Mouse (Mus musculus): ENCODE results near the gene Ptprr. TPM values are rescaled to one million over a fixed set of nuclear protein-coding genes. Genes with fewer than 3 reads are reported as not detected.

Gene Ptprr
- total RNA-seq, 2 experiments from 2014 or later = 26.1 to 29.0 TPM

GRCm38 (mm10) chr10:116115881-116116677 is 98.1 kb downstream of the Ptprr start:
- DNase-seq (ENCODE audit: low spot score in 2 of 2) = no peak

DNA sequence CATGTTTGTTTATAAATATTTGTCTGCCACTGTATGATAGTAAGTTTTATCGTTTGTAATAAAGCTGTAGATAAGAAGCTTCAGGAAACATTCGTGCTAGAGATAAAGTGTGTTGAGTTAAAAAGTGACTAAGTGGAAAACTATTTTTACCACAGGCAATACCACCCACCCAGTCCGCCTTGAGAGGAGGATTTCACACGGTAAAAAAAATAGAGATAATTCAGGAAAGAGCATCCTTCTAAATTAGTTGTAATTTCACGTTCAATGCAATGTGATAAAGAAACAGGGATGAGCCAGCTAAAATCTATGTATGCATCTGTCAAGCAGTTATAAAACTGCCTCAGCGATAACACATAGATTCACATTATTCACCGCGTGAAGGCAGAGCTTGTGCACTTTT is 99.0 kb downstream of the Ptprr start:
- DNase-seq (ENCODE audit: low spot score in 2 of 2) = no peak

- DNase-seq (ENCODE audit: low spot score in 2 of 2) = no peak
Measured at GRCm38 (mm10) chr10:116121463-116121862, 103.5 kb downstream of the Ptprr start.

GRCm38 (mm10) chr10:116123808-116124207 is 105.8 kb downstream of the Ptprr start:
- DNase-seq (ENCODE audit: low spot score in 2 of 2) = no peak

- no peak for DNase-seq (ENCODE audit: low spot score in 2 of 2)
Measured at GRCm38 (mm10) chr10:116125364-116125763, 107.4 kb downstream of the Ptprr start.

- no peak for DNase-seq (ENCODE audit: low spot score in 2 of 2)
Measured at GRCm38 (mm10) chr10:116130401-116130800, 112.4 kb downstream of the Ptprr start.

DNA sequence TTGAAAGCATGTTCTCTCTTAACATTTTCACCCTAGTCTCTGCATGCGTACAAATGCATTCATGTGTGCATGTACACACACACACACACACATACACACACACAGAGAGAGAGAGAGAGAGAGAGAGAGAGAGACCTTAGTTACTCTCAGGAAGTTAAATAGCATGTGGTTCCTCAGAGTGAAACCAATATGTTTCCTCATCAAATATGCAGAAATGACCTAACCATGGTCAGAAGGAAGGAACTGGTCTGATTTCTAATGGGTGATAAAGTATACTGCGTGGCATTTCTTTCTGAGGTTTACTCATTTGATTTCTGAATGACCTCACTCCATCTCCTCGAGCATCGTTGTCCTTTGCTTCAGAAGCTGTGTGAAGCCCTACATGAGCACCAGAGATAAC is 113.2 kb downstream of the Ptprr start:
- no peak for DNase-seq (ENCODE audit: low spot score in 2 of 2)

DNA sequence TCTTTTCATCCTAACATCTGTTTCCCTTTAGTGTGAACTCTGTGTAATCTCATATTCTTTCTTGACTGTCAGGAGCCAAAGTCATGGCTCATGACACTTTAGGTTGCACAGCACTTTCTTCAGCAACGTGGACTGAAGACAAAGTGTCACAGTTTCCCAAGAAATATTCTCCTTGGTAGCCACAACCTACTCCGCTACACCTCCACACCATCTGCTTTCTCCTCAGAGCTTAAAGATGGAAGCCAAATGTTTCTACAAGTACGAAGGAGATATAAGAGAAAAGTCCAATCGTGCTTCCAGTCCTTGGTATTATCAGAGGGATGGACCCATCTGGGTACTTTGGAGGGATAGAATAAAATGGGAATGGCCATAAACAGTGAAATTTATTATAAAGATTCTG is 114.2 kb downstream of the Ptprr start:
- DNase-seq (ENCODE audit: low spot score in 2 of 2) = no peak

GRCm38 (mm10) chr10:116135187-116135586 is 117.2 kb downstream of the Ptprr start:
- DNase-seq (ENCODE audit: low spot score in 2 of 2) = no peak

GRCm38 (mm10) chr10:116140226-116140625 is 122.2 kb downstream of the Ptprr start:
- DNase-seq (ENCODE audit: low spot score in 2 of 2) = no peak

DNA sequence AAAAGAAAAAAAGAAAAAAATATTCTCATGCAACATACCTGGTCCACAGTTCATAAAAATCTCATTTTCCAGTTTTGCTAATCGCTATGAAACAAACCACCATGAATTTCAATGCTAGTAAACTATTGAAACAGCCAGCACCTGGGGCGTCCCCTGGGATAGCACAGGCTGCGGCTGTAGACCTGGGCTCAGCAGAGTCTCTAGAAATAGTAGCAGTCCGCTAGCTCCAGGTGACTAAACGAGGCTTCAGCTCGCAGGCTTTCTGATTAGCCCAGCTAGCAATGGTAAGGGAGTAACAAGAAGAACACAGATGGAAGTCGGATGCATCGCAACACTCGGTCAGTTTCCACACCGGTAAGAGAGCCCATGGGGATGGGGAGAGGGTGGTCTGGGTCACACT is 125.7 kb downstream of the Ptprr start:
- DNase-seq (ENCODE audit: low spot score in 2 of 2) = no peak

- no peak for DNase-seq (ENCODE audit: low spot score in 2 of 2)
Measured at GRCm38 (mm10) chr10:116146091-116146490, 128.1 kb downstream of the Ptprr start.

DNA sequence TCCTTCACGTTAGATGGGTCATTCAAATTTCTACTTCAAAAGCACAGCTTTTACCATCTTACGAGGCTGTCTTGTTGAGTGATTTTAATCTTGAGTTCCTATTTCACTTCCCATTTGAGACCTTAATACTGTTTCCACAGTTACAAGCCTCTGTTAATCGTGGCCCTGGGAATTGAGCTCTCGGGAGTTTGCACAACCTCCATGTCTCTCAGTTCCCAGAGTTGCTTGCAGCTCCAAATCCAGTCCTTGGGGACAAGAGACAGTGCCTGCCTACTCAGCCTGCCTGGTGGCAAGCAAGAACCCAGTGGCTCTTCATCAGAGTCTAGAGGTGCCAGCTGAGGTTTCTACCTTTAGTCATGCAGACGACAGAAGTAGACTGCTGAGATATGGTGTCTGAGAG is 136.7 kb downstream of the Ptprr start:
- DNase-seq (ENCODE audit: low spot score in 2 of 2) = no peak

DNA sequence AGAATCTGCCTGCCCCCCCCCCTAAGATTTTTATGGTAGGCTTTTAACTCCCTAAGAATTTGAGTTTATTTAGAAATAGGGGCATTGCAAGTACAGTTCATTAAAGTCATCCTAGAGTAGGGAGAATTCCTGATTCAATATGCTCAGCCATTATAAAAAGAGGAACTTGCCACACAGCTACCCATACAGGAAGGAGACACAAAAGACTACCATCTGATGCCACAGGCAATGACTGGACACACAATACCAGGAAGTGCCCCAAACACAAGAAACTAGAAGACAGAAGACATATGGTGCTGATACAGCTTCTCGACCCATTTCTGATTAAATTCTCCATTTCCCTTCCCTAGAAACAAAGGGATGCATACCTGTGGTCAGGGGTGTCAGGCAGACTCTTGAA is 138.7 kb downstream of the Ptprr start:
- no peak for DNase-seq (ENCODE audit: low spot score in 2 of 2)

- no peak for DNase-seq (ENCODE audit: low spot score in 2 of 2)
Measured at GRCm38 (mm10) chr10:116162338-116162737, 144.3 kb downstream of the Ptprr start.

DNA sequence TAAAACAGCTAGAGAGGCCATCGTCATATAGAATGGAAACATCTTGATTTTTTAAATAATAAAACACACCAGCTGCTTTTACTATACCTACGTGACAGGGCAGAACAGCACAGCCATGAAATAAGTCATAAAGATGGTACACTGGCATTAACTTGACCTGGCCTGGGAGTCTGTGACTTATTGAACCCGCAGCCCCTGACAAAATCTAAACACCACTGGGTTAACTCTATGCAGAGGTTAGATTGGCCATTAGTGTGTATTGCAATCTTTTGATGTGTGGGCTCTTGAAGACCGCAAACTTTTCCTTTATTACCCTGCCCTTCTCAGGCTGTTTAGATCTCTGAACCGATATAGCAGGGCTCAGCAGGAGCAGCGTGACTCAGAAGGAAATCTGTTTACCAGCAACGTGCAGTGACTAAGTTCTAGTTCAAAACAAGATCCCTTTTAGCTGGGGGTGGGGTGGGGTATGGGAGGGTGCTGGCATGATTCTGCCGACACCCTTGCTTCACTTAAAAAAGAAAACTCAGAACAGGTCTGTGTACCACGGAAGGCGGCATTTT is 157.4 kb downstream of the Ptprr start:
- DNase-seq (ENCODE audit: low spot score in 2 of 2) = no peak

GRCm38 (mm10) chr10:116177390-116178179 is 159.6 kb downstream of the Ptprr start:
- DNase-seq (ENCODE audit: low spot score in 2 of 2) = no peak

DNA sequence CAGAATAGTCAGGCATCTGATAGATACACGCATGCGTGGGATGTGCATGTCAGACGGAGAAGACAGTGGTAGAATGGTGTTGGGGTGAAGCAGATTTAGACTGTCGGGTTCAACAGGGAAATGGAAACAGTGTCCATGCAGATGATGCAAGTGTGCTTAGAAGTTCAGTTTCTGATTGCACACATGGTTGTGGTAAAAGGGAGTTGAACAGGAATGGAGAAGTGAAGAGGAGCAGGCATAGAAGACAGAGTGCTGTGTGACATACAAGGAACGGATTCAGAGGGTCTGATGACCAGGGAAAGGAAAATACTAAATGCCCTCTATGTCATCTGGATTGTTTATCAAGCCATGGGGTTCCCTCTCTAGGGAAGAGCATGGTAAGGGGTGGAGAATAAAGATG is 163.2 kb downstream of the Ptprr start:
- no peak for DNase-seq (ENCODE audit: low spot score in 2 of 2)

DNA sequence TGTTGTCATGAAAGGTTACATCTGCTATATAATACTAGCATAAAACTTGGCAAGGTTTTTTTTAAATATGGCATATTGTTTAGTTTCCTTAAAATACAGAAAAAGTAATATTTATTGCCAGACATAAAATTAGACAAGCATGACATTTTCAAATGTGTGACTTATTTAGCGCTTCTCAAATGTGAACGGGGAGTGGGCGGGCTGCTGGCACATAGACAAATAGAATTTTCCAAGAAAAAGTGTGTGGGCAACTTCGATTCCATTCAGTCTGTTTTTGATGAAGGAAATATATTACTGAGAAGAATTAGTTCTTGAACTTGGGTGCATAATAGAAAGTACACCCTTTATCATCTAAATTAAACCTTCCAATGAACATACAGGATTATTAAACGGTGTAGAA is 164.2 kb downstream of the Ptprr start:
- DNase-seq (ENCODE audit: low spot score in 2 of 2) = peak; percentile 43 to 48

GRCm38 (mm10) chr10:116183258-116183657 is 165.2 kb downstream of the Ptprr start:
- DNase-seq (ENCODE audit: low spot score in 2 of 2) = no peak

GRCm38 (mm10) chr10:116191724-116192123 is 173.7 kb downstream of the Ptprr start:
- no peak for DNase-seq (ENCODE audit: low spot score in 2 of 2)

DNA sequence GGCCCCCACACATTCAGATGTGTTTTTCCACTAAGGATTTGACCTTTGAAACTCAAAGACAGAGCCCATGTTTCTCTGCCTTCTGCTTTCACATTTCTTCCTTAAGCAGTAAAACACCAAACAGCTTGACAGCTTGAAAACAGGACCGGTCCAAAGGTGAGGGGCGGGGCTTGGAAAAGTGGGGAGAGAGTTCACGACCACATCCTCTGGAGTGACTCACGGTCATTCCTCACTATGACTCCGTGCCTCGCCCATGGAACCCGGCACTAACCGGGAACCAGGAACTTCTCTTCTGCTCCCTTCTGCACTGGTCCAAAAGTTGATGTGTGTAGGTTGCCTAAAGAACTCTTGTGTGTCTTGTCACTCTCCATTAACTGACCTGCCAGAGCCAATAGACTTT is 174.3 kb downstream of the Ptprr start:
- DNase-seq (ENCODE audit: low spot score in 2 of 2) = no peak

Measured in layer of hippocampus, postnatal 10 days (tissue).